Mouse (Mus musculus) heart, postnatal 25 days (tissue): Measurements from ENCODE around the gene Map3k19. TPM values are rescaled to one million over a fixed set of nuclear protein-coding genes. Genes with fewer than 3 reads are reported as not detected.

Experiments used
- DNase-seq: peaks from one replicate; pipeline ENCODE4 v3.0.0; 2022; ENCODE audit warnings: low spot score
- intact Hi-C: fragments of 180-260 bp; cut with DNase I; formaldehyde crosslinking; loops from one replicate; pipeline ENCODE4 v1.15.1; 2025
- total RNA-seq, 2 experiments: library from RNA; stranded (reverse); gene quantifications; 2 replicates each; pipeline ENCODE4 v1.2.3; 2021

The Map3k19 gene
- total RNA-seq, 2 experiments from 2014 or later, result not detected

GRCm38 (mm10) chr1:127808671-127809070, 46.2 kb downstream of the Map3k19 start:
- intact Hi-C loops, result no loop called here
- no peak for DNase-seq

GRCm38 (mm10) chr1:127802916-127803315, 51.9 kb downstream of the Map3k19 start:
- DNase-seq, result no peak
- intact Hi-C loops, result no loop called here

DNA sequence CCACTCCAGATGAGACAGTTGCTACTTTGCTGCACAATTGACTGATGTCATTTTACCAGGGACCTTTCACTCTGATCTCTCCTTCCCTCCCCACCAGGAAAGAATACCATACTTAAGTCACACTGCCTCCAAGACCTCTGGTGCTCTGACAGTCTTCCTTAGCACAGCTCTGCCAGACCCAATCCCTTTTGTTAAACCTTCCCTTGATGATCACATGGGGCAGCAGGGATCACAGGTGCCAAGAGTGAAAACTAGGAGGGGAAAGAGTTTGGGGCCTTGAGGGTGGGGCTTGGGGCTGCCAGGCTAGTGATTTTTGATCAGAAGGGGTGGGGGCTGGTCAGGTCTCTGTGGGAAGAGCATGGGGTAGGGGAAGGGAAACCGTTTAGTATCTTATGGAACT, 58.1 kb downstream of the Map3k19 start:
- DNase-seq, result no peak
- intact Hi-C loops, result no loop called here

DNA sequence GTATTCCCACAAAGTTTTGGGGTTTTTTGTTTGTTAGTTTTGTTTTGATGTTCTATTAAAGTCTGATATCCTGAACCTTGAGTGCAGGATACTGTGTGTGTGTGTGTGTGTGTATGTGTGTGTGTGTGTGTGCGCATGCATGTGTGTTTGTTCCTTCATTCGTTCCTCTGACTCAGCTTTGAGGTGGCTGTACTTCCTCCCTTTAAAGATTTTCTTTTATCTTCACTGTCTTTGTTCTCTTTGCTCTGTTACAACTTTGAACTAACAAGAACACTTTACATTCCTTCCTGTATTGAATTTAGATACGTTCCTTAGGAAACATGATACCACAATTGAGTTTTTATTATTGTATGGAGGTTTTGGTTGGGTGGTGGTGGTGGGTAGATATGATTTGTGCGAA, 58.5 kb downstream of the Map3k19 start:
- intact Hi-C loops, result no loop called here

GRCm38 (mm10) chr1:127795087-127795769, 59.6 kb downstream of the Map3k19 start:
- intact Hi-C loops, result no loop called here
- no peak for DNase-seq

More for the DNA sequence above, 58.5 kb downstream of the Map3k19 start:
- DNase-seq, result no peak

- DNase-seq, result no peak
Measured at GRCm38 (mm10) chr1:127793459-127793858, 61.4 kb downstream of the Map3k19 start.

DNA sequence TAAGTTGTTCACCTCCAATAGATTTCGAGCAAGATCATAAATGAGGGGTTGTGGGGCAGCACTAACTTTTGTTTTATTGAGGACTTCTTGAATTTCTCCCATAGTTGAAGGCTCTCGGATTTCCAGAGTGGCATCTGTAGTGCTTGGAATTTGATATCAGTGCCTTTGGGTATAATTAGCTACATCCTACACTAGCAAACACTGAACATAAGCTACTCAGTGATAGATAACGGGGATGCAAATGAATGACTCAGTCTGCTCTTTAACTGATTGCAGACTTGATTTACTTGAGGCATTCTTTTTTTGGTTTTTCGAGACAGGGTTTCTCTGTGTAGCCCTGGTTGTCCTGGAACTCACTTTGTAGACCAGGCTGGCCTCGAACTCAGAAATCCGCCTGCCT, 65.9 kb downstream of the Map3k19 start:
- intact Hi-C loops, result no loop called here

More at GRCm38 (mm10) chr1:127793459-127793858, 61.4 kb downstream of the Map3k19 start:
- intact Hi-C loops, result no loop called here

GRCm38 (mm10) chr1:127785882-127786281, 68.9 kb downstream of the Map3k19 start:
- DNase-seq, result no peak
- intact Hi-C loops, result no loop called here

More for the DNA sequence above, 65.9 kb downstream of the Map3k19 start:
- no peak for DNase-seq

GRCm38 (mm10) chr1:127783862-127784261, 71.0 kb downstream of the Map3k19 start:
- DNase-seq, result no peak
- intact Hi-C loops, result no loop called here

DNA sequence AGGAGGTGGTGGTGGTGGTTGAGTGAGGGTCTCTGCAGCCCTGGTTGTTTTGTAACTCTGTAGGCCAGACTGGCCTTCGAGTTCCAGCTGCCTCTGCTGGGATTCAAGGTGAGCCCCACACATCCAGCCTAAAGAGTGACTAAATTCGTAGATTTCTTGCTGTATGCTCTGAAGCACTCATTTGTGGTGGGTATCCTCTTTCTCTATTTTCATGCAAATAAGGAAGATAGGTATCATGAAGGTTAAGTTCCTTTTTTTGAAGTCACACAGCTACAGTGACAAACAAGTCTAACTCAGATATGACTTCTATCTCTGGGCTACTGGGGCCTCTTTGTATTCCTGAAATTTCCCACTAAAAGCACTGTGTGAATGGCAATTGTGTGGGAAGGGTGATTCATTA, 74.0 kb downstream of the Map3k19 start:
- no peak for DNase-seq
- intact Hi-C loops, result no loop called here

DNA sequence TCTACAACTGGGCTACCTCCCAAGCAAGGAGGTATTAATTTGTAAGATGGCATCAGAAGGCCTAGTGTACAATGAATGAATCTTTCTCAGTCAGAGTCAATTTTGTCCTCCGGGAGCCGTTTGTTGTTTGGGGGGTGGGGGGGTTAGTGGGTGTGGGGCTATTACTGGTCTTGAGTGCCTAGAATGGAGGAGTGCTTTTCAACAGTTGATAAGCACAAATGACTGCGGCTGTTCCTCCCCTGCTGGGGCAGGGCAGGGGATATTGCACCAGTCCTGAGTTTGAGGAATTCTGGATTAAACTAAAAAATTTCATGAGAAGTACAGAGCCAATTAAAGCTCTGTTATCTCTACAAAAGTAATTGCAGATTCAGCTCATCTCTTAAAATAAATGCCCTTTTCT, 74.7 kb downstream of the Map3k19 start:
- DNase-seq, result no peak
- intact Hi-C loops, result no loop called here

DNA sequence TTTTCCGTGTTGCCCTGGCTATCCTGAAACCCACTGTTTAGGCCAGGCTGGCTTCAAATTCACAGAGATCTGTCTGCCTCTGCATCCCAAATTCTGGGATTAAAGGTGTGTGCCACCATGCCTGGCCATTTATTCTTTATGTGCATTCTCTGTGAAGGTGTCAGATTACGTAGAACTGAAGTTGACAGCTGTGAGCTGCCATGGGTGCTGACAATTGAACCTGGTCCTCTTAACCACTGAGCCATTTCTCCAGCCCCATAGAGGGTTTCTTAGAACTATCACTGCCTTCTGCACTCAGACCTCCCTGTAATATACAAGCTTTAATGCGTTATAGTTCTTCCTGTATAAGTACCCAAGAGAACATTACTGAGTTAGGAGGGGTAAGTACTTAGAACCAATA, 76.2 kb downstream of the Map3k19 start:
- intact Hi-C loops, result no loop called here
- DNase-seq, result no peak

GRCm38 (mm10) chr1:127776246-127776645, 78.6 kb downstream of the Map3k19 start:
- intact Hi-C loops, result no loop called here

GRCm38 (mm10) chr1:127775206-127775720, 79.6 kb downstream of the Map3k19 start:
- intact Hi-C loops, result no loop called here
- no peak for DNase-seq

More at GRCm38 (mm10) chr1:127776246-127776645, 78.6 kb downstream of the Map3k19 start:
- no peak for DNase-seq

- DNase-seq, result no peak
- intact Hi-C loops, result loop anchor here (5.0 kb wide), 3 partner anchors 93 to 468 kb away; partner anchors contain the start of genes R3hdm1, Rab3gap1, Ubxn4 and Zranb3
Measured at GRCm38 (mm10) chr1:127774501-127774880, 80.3 kb downstream of the Map3k19 start.

- intact Hi-C loops, result loop anchor here (5.0 kb wide), 3 partner anchors 93 to 468 kb away; partner anchors contain the start of genes R3hdm1, Rab3gap1, Ubxn4 and Zranb3
- peak; percentile 99 for DNase-seq
Measured at GRCm38 (mm10) chr1:127773803-127774500, 80.9 kb downstream of the Map3k19 start, which contains the start of gene Ccnt2. Gene Ccnt2, plus strand, starts transcription at chr1:127774164.

- intact Hi-C loops, result loop anchor here (5.0 kb wide), 3 partner anchors 94 to 469 kb away; partner anchors contain the start of genes R3hdm1, Rab3gap1, Ubxn4 and Zranb3
- DNase-seq, result no peak
Measured at GRCm38 (mm10) chr1:127773198-127773802, 81.5 kb downstream of the Map3k19 start.

- intact Hi-C loops, result loop anchor here (2.0 kb wide), 1 partner anchor 70 kb away; no protein-coding TSS in a partner anchor
- DNase-seq, result no peak
Measured at GRCm38 (mm10) chr1:127766741-127767140, 88.1 kb downstream of the Map3k19 start.

- DNase-seq, result no peak
- intact Hi-C loops, result loop anchor here (1.0 kb wide), 1 partner anchor 265 kb away; no protein-coding TSS in a partner anchor
Measured at GRCm38 (mm10) chr1:127765468-127765867, 89.4 kb downstream of the Map3k19 start.
